Mouse (Mus musculus) midbrain, embryonic 16.5 days (tissue): ENCODE measurements around the gene Ggt6. TPM values are rescaled to one million over a fixed set of nuclear protein-coding genes. Genes with fewer than 3 reads are reported as not detected.
A peak's percentile ranks its signal among the peaks of the same experiment; 100 is the strongest.

Experiments used
- ATAC-seq: fragments of 200-750 bp; cut with Nextera tagmentation; 2 replicates; pipeline ENCODE4 v1.8.0; 2017; ENCODE audit warnings: moderate TSS enrichment
- H3K27ac ChIP-seq: fragments of 300-500 bp; sonication (generic); 2 replicates; pipeline ENCODE4 v1.5.1; 2014; ENCODE audit warnings: mild to moderate bottlenecking, low read length, mixed read lengths
- H3K27me3 ChIP-seq: fragments of 300-500 bp; sonication (generic); 2 replicates; pipeline ENCODE4 v1.6.1; 2014; ENCODE audit warnings: low read depth, low read length, mixed read lengths; ENCODE audit not compliant: control insufficient read depth, insufficient read depth
- H3K36me3 ChIP-seq: fragments of 300-500 bp; sonication (generic); 2 replicates; pipeline ENCODE4 v1.6.1; 2014; ENCODE audit warnings: mild to moderate bottlenecking, low read length, moderate library complexity, mixed read lengths; ENCODE audit not compliant: control insufficient read depth, insufficient read depth
- H3K4me1 ChIP-seq: fragments of 300-500 bp; sonication (generic); 2 replicates; pipeline ENCODE4 v1.6.1; 2014; ENCODE audit warnings: mild to moderate bottlenecking, low read length, mixed read lengths; ENCODE audit not compliant: control insufficient read depth, insufficient read depth
- H3K4me2 ChIP-seq: fragments of 300-500 bp; sonication (generic); 2 replicates; pipeline ENCODE4 v1.6.1; 2014; ENCODE audit warnings: mild to moderate bottlenecking, low read length, mixed read lengths
- H3K4me3 ChIP-seq: fragments of 300-500 bp; sonication (generic); 2 replicates; pipeline ENCODE4 v1.5.1; 2014; ENCODE audit warnings: low read depth, mild to moderate bottlenecking, low read length, moderate library complexity, mixed read lengths
- H3K9ac ChIP-seq: fragments of 300-500 bp; sonication (generic); 2 replicates; pipeline ENCODE4 v1.6.1; 2014; ENCODE audit warnings: low read depth, low read length, mixed read lengths
- H3K9me3 ChIP-seq: fragments of 300-500 bp; sonication (generic); replicated peaks from 2 replicates; pipeline ENCODE4 v1.6.1; 2014; ENCODE audit warnings: mild to moderate bottlenecking, low read length, mixed read lengths; ENCODE audit not compliant: control insufficient read depth, poor library complexity, severe bottlenecking
- WGBS: fragments of 180-500 bp; shearing (Covaris S2); extraction: QIAGEN DNeasy Blood & Tissue Kit; methylation state at CpG from one replicate; pipeline ENCODE4 v1.1.7; 2014; 5-methylcytosine and 5-hydroxymethylcytosine counted together
- polyA plus RNA-seq: library from polyadenylated mRNA; unstranded; fragments of >200 nt; fragmentation: Nextera tagmentation; extraction: Ambion mirVana; gene quantifications from 2 replicates; pipeline ENCODE4 v1.2.1, GENCODE M21; 2015

Ggt6 gene
- polyA plus RNA-seq, 1 experiment from 2014 or later, result not detected

DNA sequence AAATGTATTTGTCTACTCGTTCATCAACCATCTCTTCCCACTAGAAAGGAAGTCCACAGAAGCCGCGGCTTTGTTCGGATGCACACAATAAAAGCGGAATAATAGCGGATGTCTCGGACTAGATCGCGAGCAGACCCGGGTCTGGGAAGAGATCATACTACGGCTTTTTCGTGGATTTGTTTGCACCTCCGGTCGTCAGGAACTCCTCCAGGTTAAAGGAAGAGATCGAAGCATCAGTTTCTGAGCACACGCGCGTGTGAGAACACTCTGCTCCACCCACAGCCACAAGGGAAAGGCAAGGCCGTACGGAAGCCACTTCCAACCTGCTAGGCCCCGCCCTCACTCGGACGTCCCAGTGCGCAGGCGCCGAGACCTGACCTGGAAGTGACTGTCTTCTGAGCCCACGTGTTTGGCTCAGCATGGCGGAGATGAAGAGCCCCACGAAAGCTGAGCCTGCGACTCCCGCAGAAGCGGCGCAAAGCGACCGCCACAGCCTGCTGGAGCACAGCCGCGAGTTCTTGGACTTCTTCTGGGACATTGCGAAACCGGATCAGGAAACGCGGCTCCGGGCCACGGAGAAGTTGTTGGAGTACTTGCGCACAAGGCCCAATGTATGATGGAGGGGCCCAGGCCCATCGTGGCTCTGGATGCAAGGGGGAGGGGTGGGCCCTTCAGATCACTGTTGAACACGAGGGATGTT lies 5.8 kb downstream of the Ggt6 start, which contains the start of gene Mybbp1a:
Mybbp1a (plus strand) TSS at position 391 of the 700 bp plus-strand sequence.
- ATAC-seq, result peak; percentile 94
- H3K9ac ChIP-seq, result peak within 1 kb of the TSS; percentile 73
- H3K27me3 ChIP-seq, result no peaks in the 10 kb centered on the region
- H3K4me3 ChIP-seq, result peak within 1 kb of the TSS; percentile 61
- no peaks in the 10 kb centered on the region for H3K9me3 ChIP-seq
- H3K36me3 ChIP-seq, result peaks cover 24% of the 10 kb centered on the region
- H3K27ac ChIP-seq, result peak within 1 kb of the TSS; percentile 97
- under 1% methylated on average over 46 of the region's 46 CpGs for WGBS
- H3K4me1 ChIP-seq, result peaks cover 7% of the 10 kb centered on the region
- H3K4me2 ChIP-seq, result peak within 1 kb of the TSS; percentile 76

DNA sequence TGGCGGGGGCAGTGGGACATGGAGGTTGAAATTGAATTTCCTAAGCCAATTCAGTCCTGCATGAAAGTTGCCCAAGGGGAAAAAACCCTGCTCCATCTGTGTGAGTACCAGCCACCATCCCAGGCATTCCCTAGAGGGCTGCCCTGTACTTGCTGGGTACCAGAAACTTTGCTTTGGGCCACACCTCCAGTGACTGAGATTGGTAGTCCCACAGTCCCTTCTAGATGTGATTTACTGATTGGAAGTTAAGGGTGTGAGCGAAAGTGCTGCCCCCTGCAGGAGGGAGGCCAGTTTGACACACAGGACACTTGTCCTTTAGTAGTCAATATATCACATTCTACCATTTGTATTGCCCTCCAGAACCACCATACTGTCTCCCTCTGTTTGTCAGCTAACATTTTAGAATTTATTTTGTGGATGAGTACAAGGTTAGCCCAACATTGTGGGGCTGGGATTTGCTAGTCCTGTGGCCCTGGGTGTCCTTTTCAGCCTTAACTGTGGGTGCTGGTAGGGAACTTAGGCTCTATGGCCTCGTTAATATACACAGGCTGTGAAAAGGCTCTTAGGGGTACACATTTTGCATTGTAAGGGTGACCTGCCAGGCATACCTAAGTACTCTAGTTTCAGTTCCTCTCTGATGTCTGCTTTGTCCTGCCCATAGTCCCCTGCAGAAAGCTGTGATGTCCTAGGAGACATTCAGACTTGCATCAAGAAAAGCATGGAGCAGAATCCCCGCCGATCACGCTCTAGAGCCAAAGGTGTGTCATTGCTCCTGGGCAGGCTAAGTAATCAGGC lies 11.2 kb downstream of the Ggt6 start:
- peaks cover 63% of the 10 kb centered on the region for H3K36me3 ChIP-seq
- no peak overlapping the region for H3K27ac ChIP-seq
- 90% methylated on average over 6 of the region's 6 CpGs for WGBS
- H3K27me3 ChIP-seq, result no peaks in the 10 kb centered on the region
- H3K9ac ChIP-seq, result no peak overlapping the region
- H3K4me3 ChIP-seq, result no peak overlapping the region
- peaks cover 7% of the 10 kb centered on the region for H3K4me1 ChIP-seq
- no peak for ATAC-seq
- no peaks in the 10 kb centered on the region for H3K9me3 ChIP-seq
- H3K4me2 ChIP-seq, result no peak overlapping the region

GRCm38 (mm10) chr11:72447475-72447874 lies 12.1 kb downstream of the Ggt6 start:
- Histone ChIP-seq H3K36me3 (peaks cover 71% of the 10 kb centered on the region), H3K27ac (no peak overlapping the region), H3K4me3 (no peak overlapping the region), H3K9me3 (no peaks in the 10 kb centered on the region), H3K4me1 (peaks cover under 1% of the 10 kb centered on the region), H3K9ac (no peak overlapping the region), H3K27me3 (no peaks in the 10 kb centered on the region), H3K4me2 (no peak overlapping the region)
- ATAC-seq, result no peak
- 88% methylated on average over 8 of the region's 8 CpGs for WGBS

GRCm38 (mm10) chr11:72452140-72452665 lies 16.9 kb downstream of the Ggt6 start:
- Histone ChIP-seq H3K4me3 (no peak overlapping the region), H3K9ac (no peak overlapping the region), H3K4me2 (no peak overlapping the region), H3K36me3 (peaks cover 55% of the 10 kb centered on the region), H3K27ac (no peak overlapping the region), H3K9me3 (no peaks in the 10 kb centered on the region), H3K27me3 (no peaks in the 10 kb centered on the region), H3K4me1 (no peaks in the 10 kb centered on the region)
- no peak for ATAC-seq
- 97% methylated on average over 3 of the region's 3 CpGs for WGBS

DNA sequence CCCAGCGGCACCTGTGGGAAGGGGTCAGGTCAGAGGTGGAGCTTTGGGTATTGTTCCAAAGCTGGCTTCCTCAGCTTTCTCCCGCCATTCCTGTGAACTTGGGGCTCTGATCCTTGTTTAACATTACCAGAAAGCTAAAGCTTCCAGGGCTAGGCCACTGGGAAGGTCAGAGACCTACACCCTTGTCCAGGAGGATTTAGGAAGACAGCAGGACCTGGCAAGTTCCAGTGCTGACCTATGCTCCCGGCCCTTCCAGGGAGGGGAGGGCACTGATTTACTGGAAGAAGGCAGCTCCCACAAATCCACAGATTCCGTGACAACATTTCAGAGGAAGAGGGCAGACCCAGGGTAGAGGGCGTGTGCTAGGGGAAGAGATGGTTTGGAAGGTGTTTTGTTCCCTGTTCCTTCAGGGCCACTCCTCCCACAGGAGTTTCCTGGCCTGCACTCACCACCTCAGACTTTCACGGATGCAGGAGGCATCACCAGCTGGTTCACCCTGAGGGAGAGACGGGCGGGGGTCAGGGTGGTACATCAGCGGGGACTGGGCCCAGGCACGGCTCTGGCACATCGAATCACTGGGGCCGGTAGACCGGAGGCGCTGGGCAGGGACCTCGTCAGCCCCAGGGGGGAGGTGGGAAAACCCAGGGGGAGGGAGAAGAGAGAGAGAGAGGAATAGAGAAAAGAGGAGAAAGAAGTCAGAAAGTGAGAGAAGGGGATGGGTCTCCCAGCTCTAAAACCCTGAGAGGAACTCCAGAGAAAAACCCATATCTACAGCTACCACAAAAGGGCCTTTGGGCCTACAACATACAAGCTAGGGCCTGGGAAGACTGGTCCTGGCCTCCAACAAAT lies 18.0 kb downstream of the Ggt6 start:
- Histone ChIP-seq H3K36me3 (peaks cover 47% of the 10 kb centered on the region), H3K4me2 (no peak overlapping the region), H3K9me3 (no peaks in the 10 kb centered on the region), H3K4me1 (no peaks in the 10 kb centered on the region), H3K4me3 (no peak overlapping the region), H3K9ac (no peak overlapping the region), H3K27me3 (no peaks in the 10 kb centered on the region), H3K27ac (no peak overlapping the region)
- no peak for ATAC-seq
- 58% methylated on average over 15 of the region's 15 CpGs for WGBS

- peak; percentile 42; the same call in 1 of the 2 replicates for ATAC-seq
- H3K27ac ChIP-seq, result no peak overlapping the region
- no peaks in the 10 kb centered on the region for H3K9me3 ChIP-seq
- no peaks in the 10 kb centered on the region for H3K27me3 ChIP-seq
- 0 out of 2 replicates have a peak overlapping the region, but pooled peaks have one; percentile 26 for H3K9ac ChIP-seq
- no peaks in the 10 kb centered on the region for H3K4me1 ChIP-seq
- no peak overlapping the region for H3K4me3 ChIP-seq
- WGBS, result 36% methylated on average over 5 of the region's 5 CpGs
- peaks cover 34% of the 10 kb centered on the region for H3K36me3 ChIP-seq
- no peak overlapping the region for H3K4me2 ChIP-seq
These were observed 20.4 kb downstream of the Ggt6 start for GRCm38 (mm10) chr11:72455694-72456093.

DNA sequence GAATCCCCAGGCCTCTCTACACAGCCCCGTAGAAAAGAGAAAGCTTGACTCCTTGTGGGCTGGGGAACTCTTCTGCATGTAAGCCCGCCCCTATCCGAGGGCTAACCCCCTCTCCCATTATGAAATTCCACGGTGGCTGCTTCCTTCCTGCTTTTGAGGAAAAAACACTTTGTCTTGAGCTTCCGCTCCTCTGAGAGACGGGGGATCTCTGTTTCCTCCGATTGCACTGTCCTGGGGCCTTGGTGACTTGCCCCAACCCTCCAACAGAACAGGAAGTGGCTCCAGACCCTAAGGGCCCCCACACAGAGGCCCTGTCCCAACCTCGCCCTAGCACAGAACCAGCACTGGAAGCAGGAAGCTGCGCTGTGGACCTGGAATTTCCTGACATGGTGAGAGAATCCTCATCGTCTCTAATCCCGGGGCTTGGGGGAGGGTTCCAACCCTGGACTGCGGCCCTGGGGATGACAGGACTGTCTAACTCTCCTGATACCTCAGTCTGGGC lies 22.7 kb downstream of the Ggt6 start:
- Histone ChIP-seq H3K27me3 (no peaks in the 10 kb centered on the region), H3K4me2 (no peak overlapping the region), H3K9me3 (no peaks in the 10 kb centered on the region), H3K4me1 (0 out of 2 replicates have a peak, but pooled peaks cover 2% of the 10 kb centered on the region), H3K36me3 (peaks cover 14% of the 10 kb centered on the region), H3K4me3 (no peak overlapping the region), H3K9ac (no peak overlapping the region), H3K27ac (no peak overlapping the region)
- WGBS, result 76% methylated on average over 12 of the region's 12 CpGs
- ATAC-seq, result no peak

GRCm38 (mm10) chr11:72458502-72458901 lies 23.2 kb downstream of the Ggt6 start:
- H3K27me3 ChIP-seq, result no peaks in the 10 kb centered on the region
- H3K9me3 ChIP-seq, result no peaks in the 10 kb centered on the region
- no peak for ATAC-seq
- no peak overlapping the region for H3K9ac ChIP-seq
- 81% methylated on average over 3 of the region's 3 CpGs for WGBS
- no peak overlapping the region for H3K27ac ChIP-seq
- no peak overlapping the region for H3K4me3 ChIP-seq
- peaks cover 13% of the 10 kb centered on the region for H3K36me3 ChIP-seq
- H3K4me1 ChIP-seq, result 0 out of 2 replicates have a peak, but pooled peaks cover 2% of the 10 kb centered on the region
- H3K4me2 ChIP-seq, result no peak overlapping the region
